Mouse (Mus musculus) liver, postnatal 0 days (tissue): ENCODE measurements around the gene Ltbr.
A peak's percentile ranks its signal among the peaks of the same experiment; 100 is the strongest.

ENCODE experiments used
- CTCF ChIP-seq: sonication (generic); IDR thresholded peaks from 2 replicates; pipeline ENCODE4 v1.5.1; 2016; ENCODE audit warnings: antibody characterized with exemption, low read depth
- EP300 ChIP-seq: IDR thresholded peaks from 2 replicates; pipeline ENCODE4 v1.6.1; 2016; ENCODE audit warnings: antibody characterized with exemption, low read depth, mild to moderate bottlenecking

GRCm38 (mm10) chr6:125328243-125328642 is 14.6 kb upstream of the Ltbr start:
- TF ChIP-seq CTCF = peak; percentile 71
- no peak for TF ChIP-seq EP300
